Mouse (Mus musculus): Measurements from ENCODE around the gene Ctdnep1. TPM values are rescaled to one million over a fixed set of nuclear protein-coding genes. Genes with fewer than 3 reads are reported as not detected.

Gene Ctdnep1
- total RNA-seq, 2 experiments from 2014 or later = 217 to 261 TPM

DNA sequence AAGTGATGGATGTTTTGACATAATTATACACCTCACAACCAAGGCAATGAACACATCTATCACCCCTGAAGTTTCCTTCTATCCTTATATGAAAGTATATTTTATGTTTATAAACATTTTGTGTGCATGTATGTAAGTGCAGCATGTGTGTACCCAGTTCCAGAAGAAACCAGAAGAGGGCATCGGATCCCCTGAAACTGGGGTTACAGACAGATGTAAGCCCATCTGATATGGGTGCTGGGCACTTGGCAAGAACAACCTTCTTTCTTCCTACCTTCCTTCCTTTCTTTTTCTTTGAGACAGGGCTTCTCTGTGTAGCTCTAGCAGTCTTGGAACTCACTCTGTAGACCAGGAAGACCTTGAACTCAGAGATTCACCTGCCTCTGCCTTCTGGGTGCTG, 24.7 kb upstream of the Ctdnep1 start:
- intact Hi-C loops (cut with DNase I) = no loop called here
- DNase-seq = no peak
- Histone ChIP-seq H3K27ac (no peak overlapping the region), H3K4me3 (no peak overlapping the region)
- peak; percentile 29; the same call in 1 of the 2 replicates for TF ChIP-seq CTCF (IDR thresholded peaks at IDR 0.05)

DNA sequence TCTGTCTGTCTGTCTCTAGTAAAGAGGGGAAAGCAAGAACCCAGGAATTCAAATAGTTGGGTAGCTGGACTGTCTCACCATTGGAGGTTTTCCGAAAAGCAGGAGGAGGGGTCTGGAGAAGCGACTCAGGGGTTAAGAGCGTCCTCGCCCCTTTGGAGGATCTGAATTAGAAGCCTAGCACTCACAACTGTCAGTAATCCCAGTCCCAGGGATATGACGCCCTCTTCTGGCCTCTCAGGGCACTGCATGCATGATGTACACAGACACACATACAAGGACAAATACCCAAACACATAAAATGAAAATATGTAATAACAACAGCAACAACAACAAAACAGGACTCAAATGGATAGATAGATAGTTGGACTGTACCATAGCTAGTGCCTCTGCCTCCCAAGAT, 20.3 kb upstream of the Ctdnep1 start:
- Histone ChIP-seq H3K27ac (no peak overlapping the region), H3K4me3 (no peak overlapping the region)
- intact Hi-C loops (cut with DNase I) = no loop called here
- no peak for DNase-seq
- TF ChIP-seq CTCF (IDR thresholded peaks at IDR 0.05) = peak; percentile 47

GRCm38 (mm10) chr11:69961841-69962240, 19.1 kb upstream of the Ctdnep1 start:
- no peak for TF ChIP-seq CTCF (IDR thresholded peaks at IDR 0.05)
- intact Hi-C loops (cut with DNase I) = no loop called here

GRCm38 (mm10) chr11:69964650-69965270, 16.2 kb upstream of the Ctdnep1 start, which contains the start of gene Cldn7:
Gene Cldn7, plus strand, starts transcription at chr11:69964779.
- intact Hi-C loops (cut with DNase I) = no loop called here
- no peak for TF ChIP-seq CTCF (IDR thresholded peaks at IDR 0.05)
- H3K27ac ChIP-seq = no peak within 1 kb of the TSS
- DNase-seq = no peak
- H3K4me3 ChIP-seq = peak within 1 kb of the TSS; percentile 40

More at GRCm38 (mm10) chr11:69961841-69962240, 19.1 kb upstream of the Ctdnep1 start:
- Histone ChIP-seq H3K27ac (no peak overlapping the region), H3K4me3 (no peak overlapping the region)
- no peak for DNase-seq

- no peak overlapping the region for H3K27ac ChIP-seq
- DNase-seq = no peak
- intact Hi-C loops (cut with DNase I) = no loop called here
- no peak for TF ChIP-seq CTCF (IDR thresholded peaks at IDR 0.05)
- peak overlapping the region; percentile 40 for H3K4me3 ChIP-seq
These were observed 15.5 kb upstream of the Ctdnep1 start for GRCm38 (mm10) chr11:69965271-69966005.

- DNase-seq = peak; percentile 53
- intact Hi-C loops (cut with DNase I) = no loop called here
- TF ChIP-seq CTCF (IDR thresholded peaks at IDR 0.05) = no peak
- Histone ChIP-seq H3K4me3 (peak overlapping the region; percentile 71), H3K27ac (no peak overlapping the region)
These were observed 14.7 kb upstream of the Ctdnep1 start for GRCm38 (mm10) chr11:69966006-69966859.

DNA sequence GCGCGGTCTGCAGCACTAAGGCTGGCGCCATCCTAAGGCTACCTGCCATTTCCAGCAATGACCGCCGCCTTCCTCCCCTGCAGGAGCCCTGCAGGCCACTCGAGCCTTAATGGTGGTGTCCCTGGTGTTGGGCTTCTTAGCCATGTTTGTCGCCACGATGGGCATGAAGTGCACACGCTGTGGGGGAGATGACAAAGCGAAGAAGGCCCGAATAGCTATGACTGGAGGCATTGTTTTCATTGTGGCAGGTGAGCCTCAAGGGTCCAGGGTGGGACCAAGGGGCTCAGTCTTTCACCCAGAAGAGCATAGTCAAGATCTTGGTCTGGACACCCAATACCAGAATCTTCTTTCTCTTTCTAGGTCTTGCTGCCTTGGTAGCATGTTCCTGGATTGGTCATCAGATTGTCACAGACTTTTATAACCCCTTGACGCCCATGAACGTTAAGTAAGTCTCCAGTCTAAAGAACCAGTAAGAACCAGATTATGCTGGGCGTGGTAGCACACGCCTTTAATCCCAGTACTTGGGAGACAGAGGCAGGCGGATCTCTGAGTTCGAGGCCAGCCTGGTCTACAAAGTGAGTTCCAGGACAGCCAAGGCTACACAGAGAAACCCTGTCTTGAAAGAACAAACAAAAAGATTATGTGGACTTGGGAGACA, 14.0 kb upstream of the Ctdnep1 start:
- no peak for DNase-seq
- intact Hi-C loops (cut with DNase I) = no loop called here
- H3K4me3 ChIP-seq = peak overlapping the region; percentile 71
- no peak overlapping the region for H3K27ac ChIP-seq
- no peak for TF ChIP-seq CTCF (IDR thresholded peaks at IDR 0.05)

- no peak overlapping the region for H3K27ac ChIP-seq
- no peak for DNase-seq
- intact Hi-C loops (cut with DNase I) = no loop called here
- TF ChIP-seq CTCF (IDR thresholded peaks at IDR 0.05) = no peak
- H3K4me3 ChIP-seq = no peak overlapping the region
These were observed 12.2 kb upstream of the Ctdnep1 start for GRCm38 (mm10) chr11:69968793-69969192.

DNA sequence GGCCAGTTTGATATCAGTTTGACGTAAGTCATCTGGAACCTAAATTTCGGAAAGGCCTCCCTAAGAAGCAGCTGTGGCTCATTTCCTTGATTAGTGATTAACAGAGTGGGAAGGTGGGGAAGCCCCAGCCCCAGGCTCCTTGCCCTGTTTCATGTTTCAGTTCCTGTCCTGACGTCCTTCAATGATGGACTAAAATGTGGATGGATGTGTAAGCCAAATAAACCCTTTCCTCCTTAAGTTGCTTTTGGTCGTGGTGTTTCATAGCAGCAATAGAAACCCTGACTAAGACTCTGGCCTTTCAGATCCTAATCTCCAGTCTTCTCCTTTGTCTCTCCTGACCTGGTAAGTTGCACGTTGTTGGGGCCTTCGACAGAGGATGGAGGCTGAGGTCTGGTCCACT, 10.7 kb upstream of the Ctdnep1 start:
- no peak for DNase-seq
- Histone ChIP-seq H3K4me3 (no peak overlapping the region), H3K27ac (no peak overlapping the region)
- TF ChIP-seq CTCF (IDR thresholded peaks at IDR 0.05) = no peak
- intact Hi-C loops (cut with DNase I) = no loop called here

GRCm38 (mm10) chr11:69970775-69971174, 10.2 kb upstream of the Ctdnep1 start:
- intact Hi-C loops (cut with DNase I) = no loop called here
- no peak overlapping the region for H3K4me3 ChIP-seq
- DNase-seq = no peak
- TF ChIP-seq CTCF (IDR thresholded peaks at IDR 0.05) = no peak
- H3K27ac ChIP-seq = no peak overlapping the region

- no peak for DNase-seq
- no peak for TF ChIP-seq CTCF (IDR thresholded peaks at IDR 0.05)
- Histone ChIP-seq H3K4me3 (no peak overlapping the region), H3K27ac (no peak overlapping the region)
- intact Hi-C loops (cut with DNase I) = no loop called here
These were observed 6.0 kb upstream of the Ctdnep1 start for GRCm38 (mm10) chr11:69974907-69975306.

DNA sequence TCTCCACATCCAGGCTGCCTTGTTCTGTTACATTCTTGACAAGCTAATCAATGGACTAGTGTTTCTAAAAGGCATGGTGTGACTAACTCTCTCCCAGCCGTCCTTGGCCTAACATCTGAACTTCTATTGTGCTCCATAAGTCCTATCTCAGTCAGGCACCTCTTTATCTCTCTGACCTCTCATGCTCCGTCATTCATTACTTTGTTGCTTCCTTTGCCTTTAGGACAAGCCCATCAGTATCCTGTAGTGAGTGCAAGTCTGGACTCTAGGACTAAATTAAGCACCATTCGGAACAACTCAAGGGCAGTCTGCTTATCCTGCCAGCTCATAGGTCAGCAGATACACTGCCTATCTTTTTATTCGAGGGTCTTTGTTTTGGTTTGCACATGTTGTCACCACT, 4.7 kb upstream of the Ctdnep1 start:
- DNase-seq = no peak
- Histone ChIP-seq H3K4me3 (no peak overlapping the region), H3K27ac (no peak overlapping the region)
- no peak for TF ChIP-seq CTCF (IDR thresholded peaks at IDR 0.05)
- intact Hi-C loops (cut with DNase I) = no loop called here
